Mouse (Mus musculus) cerebral cortex, adult 2 months (tissue): Measurements from ENCODE around the gene Git2.

Experiments used
- WGBS: fragments of 180-500 bp; shearing (Covaris S2); methylation state at CpG from one replicate; pipeline ENCODE4 v1.1.7; 2018; 5-methylcytosine and 5-hydroxymethylcytosine counted together

Git2 gene

GRCm38 (mm10) chr5:114764812-114765735 is 10.2 kb downstream of the Git2 start:
- WGBS = 69% methylated on average over 18 of the region's 18 CpGs

DNA sequence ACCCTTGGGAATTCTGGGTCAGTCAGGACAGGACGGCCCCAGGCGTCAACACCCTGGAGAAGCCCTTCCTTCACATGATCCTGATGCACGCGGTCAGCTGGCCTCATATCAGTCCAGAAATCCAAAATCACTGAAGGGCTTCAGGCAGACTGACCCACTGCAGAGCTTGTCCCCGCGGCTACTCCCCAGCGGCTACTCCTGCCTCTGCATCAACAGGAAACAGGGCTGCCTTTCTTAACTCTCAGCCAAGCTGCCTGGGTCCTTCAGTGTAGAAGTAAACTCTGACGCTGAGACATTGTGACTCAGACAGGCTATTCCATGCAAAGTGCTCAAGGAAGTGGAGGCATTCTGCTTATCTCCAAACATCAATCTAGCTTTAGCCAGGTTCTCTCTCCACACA is 13.3 kb downstream of the Git2 start:
- WGBS = 80% methylated on average over 8 of the region's 8 CpGs

- 79% methylated on average over 5 of the region's 5 CpGs for WGBS
These were observed 15.7 kb downstream of the Git2 start for GRCm38 (mm10) chr5:114759536-114760090.

DNA sequence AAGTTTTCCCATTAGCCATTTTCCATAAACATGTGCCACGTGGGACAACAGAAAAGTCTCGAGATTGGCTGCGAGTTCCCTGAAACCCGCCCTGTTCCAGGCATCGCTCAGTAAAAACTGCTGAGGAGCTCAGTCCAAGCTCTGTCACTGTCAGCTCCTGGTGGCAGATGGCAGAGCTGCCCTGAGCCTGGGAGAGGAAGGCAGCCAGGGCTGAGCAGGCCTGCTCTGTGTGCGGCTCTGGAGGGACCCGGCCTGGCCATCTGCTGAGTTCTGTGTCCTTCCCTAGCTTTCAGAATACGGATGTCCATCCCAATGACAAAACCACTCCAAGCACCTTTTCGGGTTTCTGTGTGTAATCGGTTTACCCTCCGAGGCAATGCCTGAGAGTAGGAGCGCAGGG is 21.9 kb downstream of the Git2 start:
- WGBS = 73% methylated on average over 12 of the region's 12 CpGs

DNA sequence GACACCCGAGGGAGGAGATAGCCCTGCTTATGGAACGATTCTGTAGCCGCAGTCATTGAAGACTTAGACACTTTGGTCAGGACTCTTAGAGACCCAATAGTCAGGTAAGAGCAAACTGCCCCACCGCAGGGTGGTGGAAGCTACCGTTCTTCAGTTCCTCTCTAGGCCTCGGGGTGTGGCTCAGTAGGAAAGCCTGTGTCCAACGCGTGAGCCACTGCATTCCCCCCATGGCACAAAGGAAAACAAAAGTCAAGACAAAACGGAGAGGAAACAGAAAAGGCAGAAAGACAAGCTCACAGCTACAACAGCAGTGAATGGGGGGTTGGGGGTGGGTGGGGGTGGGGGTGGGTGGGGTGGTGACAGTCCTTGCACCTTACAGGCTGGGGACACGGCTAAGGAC is 22.9 kb downstream of the Git2 start:
- 85% methylated on average over 10 of the region's 10 CpGs for WGBS

DNA sequence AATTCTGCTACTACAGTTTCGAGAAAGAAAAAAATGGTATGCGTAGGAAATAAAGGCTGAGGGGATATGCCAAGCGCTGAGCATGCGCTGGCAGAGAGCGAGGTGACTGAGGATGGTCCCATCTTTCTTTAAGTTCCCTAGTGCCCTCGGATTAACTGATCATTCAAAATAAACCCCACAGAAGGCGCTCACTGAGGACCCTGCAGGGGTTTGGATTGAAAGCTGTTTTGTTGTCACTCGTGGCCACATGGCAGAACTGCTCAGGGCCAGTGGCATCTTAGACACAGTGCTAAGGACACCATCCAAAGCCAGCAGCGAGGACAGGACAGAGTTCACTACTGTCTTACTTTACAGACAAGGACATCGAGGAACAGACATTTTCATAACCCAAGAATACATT is 25.0 kb downstream of the Git2 start:
- WGBS = 89% methylated on average over 10 of the region's 10 CpGs

DNA sequence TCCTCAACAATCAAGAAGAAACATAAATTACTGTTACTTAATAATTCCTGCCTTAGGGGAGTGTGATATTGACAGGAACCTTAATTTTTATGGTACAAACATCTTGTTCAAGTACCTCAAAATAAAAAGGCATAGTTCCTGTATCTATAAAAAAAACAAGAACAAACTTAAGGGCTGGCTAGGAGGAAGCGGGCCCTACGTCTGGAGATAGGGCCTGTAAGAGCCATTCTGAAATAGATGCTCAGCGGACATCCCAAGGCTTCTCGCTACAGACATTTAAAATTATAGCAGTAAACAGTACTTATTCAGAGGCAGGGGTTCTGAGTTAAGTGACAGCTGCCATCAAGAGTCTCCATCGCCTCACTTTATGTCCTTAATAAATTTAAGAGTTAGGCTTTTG is 27.8 kb downstream of the Git2 start:
- WGBS = 92% methylated on average over 5 of the region's 5 CpGs

DNA sequence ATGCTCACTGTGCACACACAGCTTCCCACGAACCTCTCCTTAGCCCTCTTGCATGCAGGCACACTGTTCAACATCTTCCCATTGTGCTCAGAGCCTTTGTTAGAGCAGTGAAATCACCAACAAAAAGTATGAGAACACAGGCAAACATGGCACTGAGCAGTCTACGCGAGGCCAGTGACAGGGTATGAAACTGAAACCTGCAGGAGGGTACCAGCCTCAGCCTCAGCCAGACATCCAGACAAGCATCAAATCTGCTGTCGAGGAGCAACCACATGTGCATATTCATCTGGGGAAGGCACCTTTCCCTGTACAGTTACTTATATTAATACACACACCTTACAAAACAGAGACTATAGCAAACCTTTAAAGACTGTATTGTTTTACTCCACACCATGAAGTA is 28.4 kb downstream of the Git2 start:
- 77% methylated on average over 4 of the region's 4 CpGs for WGBS

- 60% methylated on average over 5 of the region's 5 CpGs for WGBS
These were observed 29.7 kb downstream of the Git2 start for GRCm38 (mm10) chr5:114745581-114745980.

DNA sequence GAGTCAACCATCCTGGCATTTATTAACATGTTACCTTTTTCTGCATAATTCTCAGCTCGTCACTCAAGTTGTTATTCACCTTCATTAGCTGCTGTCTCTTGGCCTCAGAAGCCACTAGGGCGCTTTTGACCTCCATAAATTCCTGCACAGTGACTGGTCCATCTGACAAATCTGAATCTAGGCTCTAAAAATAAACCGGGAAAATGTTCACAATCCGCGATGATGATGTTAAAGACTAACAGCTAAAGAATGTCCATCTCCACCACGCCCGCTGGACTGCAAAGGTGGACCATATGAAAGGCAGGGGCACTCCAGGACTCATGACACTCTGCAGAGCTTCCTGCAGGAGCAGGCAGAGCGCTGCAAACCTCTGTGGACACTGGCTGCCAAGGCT is 31.6 kb downstream of the Git2 start:
- WGBS = 87% methylated on average over 8 of the region's 8 CpGs

DNA sequence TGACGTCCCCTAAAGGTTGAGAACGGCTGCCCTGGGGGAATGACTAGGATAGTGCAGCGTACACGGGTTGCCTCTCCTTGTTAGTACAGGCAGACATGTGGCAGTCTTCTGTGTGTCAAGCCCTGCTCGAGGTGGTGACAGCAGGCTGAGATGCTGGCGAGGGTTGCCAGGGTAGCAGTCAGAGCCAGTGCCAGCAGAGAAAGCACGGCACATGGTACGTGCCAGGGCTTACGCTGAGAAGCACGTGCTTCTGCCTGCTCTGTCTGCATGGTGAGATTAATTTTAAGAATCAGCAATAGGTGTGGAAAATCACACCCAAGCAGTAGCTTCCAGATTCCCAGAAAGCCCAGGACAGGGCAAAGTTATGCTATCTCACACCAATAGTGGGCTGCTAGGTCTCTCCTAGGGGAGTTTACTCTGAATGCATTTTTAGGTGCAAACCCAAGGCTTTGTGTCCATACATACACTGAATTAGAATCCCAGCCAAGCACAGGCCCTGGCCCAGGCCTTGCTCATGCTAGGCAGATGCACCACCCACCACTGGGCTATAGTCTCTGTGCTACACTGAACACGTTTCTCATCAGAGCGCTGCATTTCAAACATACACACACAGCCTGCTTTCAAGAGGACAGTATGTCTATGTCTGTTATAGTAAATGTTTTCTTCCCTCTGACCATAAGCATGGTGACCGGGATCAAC is 32.2 kb downstream of the Git2 start:
- 49% methylated on average over 13 of the region's 13 CpGs for WGBS

GRCm38 (mm10) chr5:114742572-114742971 is 32.7 kb downstream of the Git2 start:
- 61% methylated on average over 10 of the region's 10 CpGs for WGBS

DNA sequence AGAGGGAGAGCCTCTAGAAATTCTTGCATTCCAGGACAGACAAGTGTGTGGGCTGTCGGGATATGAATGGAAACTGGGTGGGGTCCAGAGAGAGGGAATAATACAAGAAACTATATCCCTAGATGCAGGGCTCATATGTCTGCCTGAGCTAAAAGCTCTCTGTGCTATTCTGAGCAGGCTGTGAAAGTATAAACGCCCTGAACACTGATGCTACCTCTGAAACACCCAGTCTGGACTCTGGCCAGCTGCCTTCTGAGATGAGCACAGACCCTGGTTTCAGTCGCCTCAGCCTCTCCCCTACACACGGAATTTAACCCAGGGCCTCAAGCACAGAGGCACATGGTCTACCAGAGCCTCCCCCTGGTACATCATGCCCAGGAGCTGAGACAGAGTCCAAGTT is 34.7 kb downstream of the Git2 start:
- 38% methylated on average over 4 of the region's 4 CpGs for WGBS

- WGBS = 62% methylated on average over 12 of the region's 12 CpGs
These were observed 36.5 kb downstream of the Git2 start for GRCm38 (mm10) chr5:114738707-114739241.

DNA sequence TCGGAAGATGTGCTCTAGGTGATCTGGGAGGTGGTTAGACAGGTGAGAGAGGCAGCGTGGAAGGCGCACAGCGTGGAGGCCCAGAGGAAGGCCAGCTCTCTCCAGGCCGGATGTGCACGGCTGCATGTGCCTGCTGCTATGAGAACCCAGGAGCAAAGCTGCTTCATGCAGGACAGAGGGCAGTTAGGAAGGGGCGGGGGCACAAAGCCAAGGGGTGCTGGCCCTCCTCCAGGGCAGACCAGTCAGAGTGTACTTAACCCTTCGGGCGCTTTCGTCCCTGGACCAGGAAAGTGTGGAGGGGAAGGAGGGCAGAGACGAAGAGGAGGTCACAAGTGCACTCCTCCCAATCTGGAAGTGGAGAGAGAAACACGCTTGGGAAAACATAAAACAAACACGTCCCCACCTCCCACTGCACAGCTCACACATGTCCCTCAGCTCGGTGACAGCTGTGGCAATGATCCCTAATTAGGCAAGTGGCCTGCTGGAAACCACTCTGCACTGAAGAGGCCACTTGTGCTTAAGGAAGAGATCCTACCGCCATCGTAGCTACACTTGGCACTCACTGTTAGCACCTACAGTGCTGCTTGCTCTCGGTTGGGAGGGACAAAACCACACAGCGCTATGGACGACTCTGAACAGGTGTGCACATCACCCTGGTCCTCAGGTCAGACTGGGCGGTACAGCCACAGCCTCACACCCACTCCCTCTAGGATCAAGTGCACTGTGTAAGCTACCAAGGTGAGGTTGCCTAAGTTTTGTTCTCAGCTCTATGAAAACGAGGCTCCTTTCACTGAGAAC is 38.0 kb downstream of the Git2 start:
- 72% methylated on average over 21 of the region's 21 CpGs for WGBS

DNA sequence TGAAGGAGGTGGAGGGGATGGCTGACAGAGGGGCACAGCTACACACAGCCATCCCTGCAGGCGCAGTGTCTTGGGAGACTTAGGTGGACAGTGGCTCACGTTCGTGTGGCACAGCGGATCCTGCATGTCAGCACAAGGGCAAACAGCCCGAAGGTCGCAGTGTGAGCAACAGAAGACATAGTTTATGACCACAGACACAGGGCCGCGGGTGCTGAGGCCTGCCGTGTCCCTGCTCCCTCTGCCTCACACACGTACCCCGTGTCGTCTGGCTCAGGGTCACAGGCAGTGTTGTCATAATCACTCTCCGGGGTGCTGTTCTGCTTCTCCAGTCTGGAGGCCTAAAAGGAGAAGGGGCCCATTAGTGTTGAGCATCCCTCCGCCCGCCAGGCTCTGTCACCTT is 41.7 kb downstream of the Git2 start:
- WGBS = 96% methylated on average over 15 of the region's 15 CpGs

GRCm38 (mm10) chr5:114731969-114732368 is 43.3 kb downstream of the Git2 start:
- 89% methylated on average over 15 of the region's 15 CpGs for WGBS

- WGBS = 69% methylated on average over 6 of the region's 6 CpGs
These were observed 43.8 kb downstream of the Git2 start for GRCm38 (mm10) chr5:114731498-114731897.

GRCm38 (mm10) chr5:114730129-114730528 is 45.2 kb downstream of the Git2 start:
- 62% methylated on average over 10 of the region's 10 CpGs for WGBS

DNA sequence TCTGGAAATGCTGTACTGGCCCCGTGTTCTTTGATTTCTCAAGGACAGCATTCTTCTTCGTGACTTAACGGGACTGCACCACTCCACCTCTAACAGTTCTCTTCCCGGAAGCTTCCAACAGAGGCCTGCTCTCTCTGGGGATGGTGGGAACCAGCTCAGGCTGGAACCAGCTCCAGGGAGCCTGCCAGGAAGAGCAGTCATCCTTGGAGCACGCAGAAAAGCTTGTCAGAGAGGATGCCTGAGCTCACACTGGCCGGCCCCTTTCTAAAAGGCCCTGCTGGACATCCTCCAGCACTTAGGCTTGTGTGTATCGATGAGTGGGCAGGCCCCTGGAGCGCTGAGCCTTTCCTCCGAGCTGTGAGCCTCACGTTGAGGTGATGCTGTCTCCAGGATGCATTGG is 47.2 kb downstream of the Git2 start:
- WGBS = 63% methylated on average over 10 of the region's 10 CpGs

DNA sequence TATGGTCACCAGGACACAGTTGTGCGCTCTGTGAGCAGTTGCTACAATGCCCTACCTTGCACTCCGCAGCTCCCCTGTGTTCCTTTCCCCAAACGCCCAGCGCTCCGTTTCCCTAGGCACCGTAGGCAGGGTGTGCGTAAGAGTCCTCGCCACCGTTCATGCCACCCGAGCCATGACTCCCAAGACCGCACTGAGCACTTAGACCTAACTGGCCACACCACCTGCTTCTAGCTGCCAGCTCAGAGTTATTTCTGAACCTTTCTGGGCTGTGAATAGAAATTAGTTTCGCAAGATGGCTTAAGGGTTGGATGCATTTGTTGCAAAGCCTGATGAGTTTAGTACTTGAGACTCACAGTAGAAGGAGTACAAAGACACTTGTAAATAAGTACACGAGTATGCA is 52.5 kb downstream of the Git2 start:
- WGBS = 75% methylated on average over 13 of the region's 13 CpGs

DNA sequence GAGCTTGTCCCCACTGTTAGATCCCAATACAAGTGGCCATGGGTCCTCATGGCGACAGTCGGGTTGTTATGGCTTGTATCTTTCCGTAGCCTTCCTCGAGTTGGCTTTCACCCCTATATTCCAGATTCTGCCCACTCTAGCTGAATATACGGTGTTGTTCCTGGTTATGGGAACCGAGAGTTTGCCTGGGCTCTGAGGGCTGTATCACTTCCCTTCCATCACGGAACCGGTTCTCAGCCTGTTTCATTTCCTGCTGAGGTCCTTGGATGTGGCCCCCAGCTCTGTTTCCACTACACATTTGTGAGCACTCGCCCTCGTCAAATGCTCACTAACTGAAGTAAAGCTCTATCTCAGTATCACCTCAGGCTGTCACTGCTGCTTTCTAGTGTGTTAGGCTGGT is 53.3 kb downstream of the Git2 start:
- WGBS = 90% methylated on average over 10 of the region's 10 CpGs
